9 mouse cellular contexts compared by ENCODE assay signal in genomic region chr2:138279641-138280040, GRCm38 (mm10). TPM values are rescaled to one million over a fixed set of nuclear protein-coding genes. Genes with fewer than 3 reads are reported as not detected.
DNase-seq lines count a peak whose midpoint lies in the region; ATAC-seq lines count a peak whose summit lies in the region.
"Had no signal": no experiment of that assay in that cellular context is flagged by ENCODE, and none has a peak within 500 bp of the region (broad histone marks: within the 10 kb centered on the region; RNA-seq: fewer than 3 reads in every experiment).

No protein-coding gene starts in this region.

- peak overlapping the region; percentile 53; the same call in 1 of the 2 replicates for H3K9ac ChIP-seq in heart, embryonic 15.5 days

- H3K27ac ChIP-seq in brown adipose tissue, adult 24 weeks (replicated peaks; ENCODE audit: low read depth, low read length), result peak overlapping the region; percentile 78
- peak overlapping the region; percentile 83 for H3K27ac ChIP-seq in heart, embryonic 15.5 days

- H3K9me3 ChIP-seq in heart, embryonic 15.5 days (replicated peaks), result no peaks in the 10 kb centered on the region

- H3K4me2 ChIP-seq in heart, embryonic 15.5 days, result peak overlapping the region; percentile 66

- H3K27me3 ChIP-seq in heart, embryonic 15.5 days, result no peaks in the 10 kb centered on the region

- peak overlapping the region; percentile 62 for H3K4me3 ChIP-seq in brown adipose tissue, adult 24 weeks (ENCODE audit: insufficient read depth, low read depth, low read length)
- peak overlapping the region; percentile 50 for H3K4me3 ChIP-seq in heart, embryonic 15.5 days
- H3K4me3 ChIP-seq: myocyte had no signal

- H3K36me3 ChIP-seq in heart, embryonic 15.5 days, result peaks cover 21% of the 10 kb centered on the region

- peak; percentile 12 for DNase-seq in gastrocnemius, postnatal 14 days
- DNase-seq in gastrocnemius, postnatal 25 days, result no peak
- peak; percentile 26 for DNase-seq in lung, postnatal 10 days
- no peak for DNase-seq in adrenal gland, adult 8-10 months
- DNase-seq in left cerebral cortex, adult 18-20 months (ENCODE audit: low spot score in 2 of 2), result no peak
- DNase-seq in urinary bladder, postnatal 4 days (ENCODE audit: low spot score in 2 of 2), result no peak

- intact Hi-C loops in gastrocnemius, postnatal 14 days (cut with DNase I; ENCODE audit: low total_unique reads), result no loop called here

- ATAC-seq in heart, embryonic 15.5 days (replicated peaks; ENCODE audit: insufficient number of reproducible peaks, insufficient read depth, low FRiP score, low read depth), result no peak

- H3K4me1 ChIP-seq in brown adipose tissue, adult 24 weeks (ENCODE audit: control insufficient read depth, insufficient read depth, insufficient read length, low read length), result peaks cover 5% of the 10 kb centered on the region
- peaks cover 45% of the 10 kb centered on the region for H3K4me1 ChIP-seq in heart, embryonic 15.5 days (replicated peaks)

- 48% methylated on average over 11 of the region's 11 CpGs for whole genome bisulfite sequencing in heart, embryonic 15.5 days

RNA-seq across cellular contexts. Expression of gene Btbd3, which starts 23.3 kb away (rescaled TPM):
- 10 to 100 TPM; 17.8 to 21.1 TPM for total RNA-seq in gastrocnemius, postnatal 14 days (2021)
- total RNA-seq in gastrocnemius, postnatal 25 days (2021), result 10 to 100 TPM; 10.1 TPM
- polyA plus RNA-seq in brown adipose tissue, adult 24 weeks (2012; ENCODE audit: insufficient read depth, insufficient read length, missing spikeins), result 9.1 and 9.5 TPM in 2 replicates
- polyA plus RNA-seq in heart, embryonic 15.5 days (2015; fragmentation: Nextera tagmentation; extraction: Ambion mirVana), result 9.9 and 10.9 TPM in 2 replicates
- total RNA-seq in adrenal gland, adult 8-10 months (2022), result 10 to 100 TPM; 18.9 to 23.2 (median 21.9) TPM
- 100 to 1,000 TPM; 145 to 160 TPM for total RNA-seq in left cerebral cortex, adult 18-20 months (2021)

Comparison
In these comparisons a context has a peak if more than half of its experiments do, and no peak if none do; other contexts are left out.
1. DNase-seq: peak in gastrocnemius, postnatal 14 days (single experiment) and lung, postnatal 10 days (single experiment); none in gastrocnemius, postnatal 25 days (single experiment), adrenal gland, adult 8-10 months (single experiment), left cerebral cortex, adult 18-20 months (0 of 2) and urinary bladder, postnatal 4 days (0 of 2).
2. RNA of gene Btbd3, which starts 23.3 kb away (total RNA-seq): 145 to 160 TPM in left cerebral cortex, adult 18-20 months; 18.9 to 23.2 TPM in adrenal gland, adult 8-10 months, 17.8 to 21.1 TPM in gastrocnemius, postnatal 14 days and 10.1 TPM in gastrocnemius, postnatal 25 days; every median in the first group is over 4 times any median in the second.